Mouse (Mus musculus): Measurements from ENCODE around the gene Ier5l. TPM values are rescaled to one million over a fixed set of nuclear protein-coding genes. Genes with fewer than 3 reads are reported as not detected.
A peak's percentile ranks its signal among the peaks of the same experiment; 100 is the strongest.

Ier5l gene
- polyA plus RNA-seq, 1 experiment from 2014 or later = 2.8 TPM

GRCm38 (mm10) chr2:30472731-30473351 is 1.2 kb downstream of the Ier5l start:
- H3K9me3 ChIP-seq (ENCODE audit: control insufficient read depth, low read depth, low read length) = no peaks in the 10 kb centered on the region
- peak overlapping the region; percentile 99 for H3K9ac ChIP-seq (replicated peaks; ENCODE audit: low read depth, low read length)
- no peaks in the 10 kb centered on the region for H3K27me3 ChIP-seq (ENCODE audit: control insufficient read depth, insufficient read depth, low read length)
- 0% methylated on average over 60 of the region's 60 CpGs for WGBS
- H3K4me2 ChIP-seq (replicated peaks; ENCODE audit: low read depth, low read length) = peak overlapping the region; percentile 98
- peak overlapping the region; percentile 98 for H3K4me3 ChIP-seq (ENCODE audit: low read depth, low read length)
- ATAC-seq (ENCODE audit: insufficient number of reproducible peaks, insufficient read depth, low FRiP score, low read depth) = no peak
- peak overlapping the region; percentile 97 for H3K27ac ChIP-seq (ENCODE audit: low read length)
- H3K36me3 ChIP-seq (ENCODE audit: control insufficient read depth, insufficient read depth, low read length) = no peaks in the 10 kb centered on the region
- peaks cover 17% of the 10 kb centered on the region for H3K4me1 ChIP-seq (ENCODE audit: control insufficient read depth, insufficient read depth, low read length)

GRCm38 (mm10) chr2:30471795-30472720 is 2.0 kb downstream of the Ier5l start:
- Histone ChIP-seq H3K27me3 (ENCODE audit: control insufficient read depth, insufficient read depth, low read length) (no peaks in the 10 kb centered on the region), H3K9me3 (ENCODE audit: control insufficient read depth, low read depth, low read length) (no peaks in the 10 kb centered on the region), H3K4me2 (replicated peaks; ENCODE audit: low read depth, low read length) (peak overlapping the region; percentile 98), H3K27ac (ENCODE audit: low read length) (peak overlapping the region; percentile 97), H3K4me3 (ENCODE audit: low read depth, low read length) (peak overlapping the region; percentile 98), H3K4me1 (ENCODE audit: control insufficient read depth, insufficient read depth, low read length) (peaks cover 20% of the 10 kb centered on the region), H3K36me3 (ENCODE audit: control insufficient read depth, insufficient read depth, low read length) (no peaks in the 10 kb centered on the region), H3K9ac (replicated peaks; ENCODE audit: low read depth, low read length) (peak overlapping the region; percentile 99)
- WGBS = under 1% methylated on average over 45 of the region's 51 CpGs
- peak; percentile 64 for ATAC-seq (ENCODE audit: insufficient number of reproducible peaks, insufficient read depth, low FRiP score, low read depth)

GRCm38 (mm10) chr2:30471051-30471450 is 3.0 kb downstream of the Ier5l start:
- Histone ChIP-seq H3K4me2 (replicated peaks; ENCODE audit: low read depth, low read length) (peak overlapping the region; percentile 98), H3K36me3 (ENCODE audit: control insufficient read depth, insufficient read depth, low read length) (no peaks in the 10 kb centered on the region), H3K4me1 (ENCODE audit: control insufficient read depth, insufficient read depth, low read length) (peaks cover 23% of the 10 kb centered on the region), H3K27me3 (ENCODE audit: control insufficient read depth, insufficient read depth, low read length) (no peaks in the 10 kb centered on the region), H3K27ac (ENCODE audit: low read length) (peak overlapping the region; percentile 97; the same call in 1 of the 2 replicates), H3K4me3 (ENCODE audit: low read depth, low read length) (peak overlapping the region; percentile 98; the same call in 1 of the 2 replicates), H3K9ac (replicated peaks; ENCODE audit: low read depth, low read length) (peak overlapping the region; percentile 28; the same call in 1 of the 2 replicates), H3K9me3 (ENCODE audit: control insufficient read depth, low read depth, low read length) (no peaks in the 10 kb centered on the region)
- no peak for ATAC-seq (ENCODE audit: insufficient number of reproducible peaks, insufficient read depth, low FRiP score, low read depth)
- WGBS = 9% methylated on average over 8 of the region's 8 CpGs

- H3K4me3 ChIP-seq (ENCODE audit: low read depth, low read length) = peak overlapping the region; percentile 47
These were observed 3.7 kb downstream of the Ier5l start for GRCm38 (mm10) chr2:30470143-30470946.

GRCm38 (mm10) chr2:30469796-30470142 is 4.2 kb downstream of the Ier5l start:
- WGBS = under 1% methylated on average over 19 of the region's 19 CpGs
- no peaks in the 10 kb centered on the region for H3K9me3 ChIP-seq (ENCODE audit: control insufficient read depth, low read depth, low read length)
- H3K27me3 ChIP-seq (ENCODE audit: control insufficient read depth, insufficient read depth, low read length) = no peaks in the 10 kb centered on the region
- H3K4me1 ChIP-seq (ENCODE audit: control insufficient read depth, insufficient read depth, low read length) = peaks cover 22% of the 10 kb centered on the region
- peak; percentile 8; the same call in 1 of the 2 replicates for ATAC-seq (ENCODE audit: insufficient number of reproducible peaks, insufficient read depth, low FRiP score, low read depth)
- H3K9ac ChIP-seq (replicated peaks; ENCODE audit: low read depth, low read length) = peak overlapping the region; percentile 76
- H3K4me3 ChIP-seq (ENCODE audit: low read depth, low read length) = peak overlapping the region; percentile 47
- H3K27ac ChIP-seq (ENCODE audit: low read length) = peak overlapping the region; percentile 97; the same call in 1 of the 2 replicates
- peak overlapping the region; percentile 98 for H3K4me2 ChIP-seq (replicated peaks; ENCODE audit: low read depth, low read length)
- H3K36me3 ChIP-seq (ENCODE audit: control insufficient read depth, insufficient read depth, low read length) = no peaks in the 10 kb centered on the region

More at GRCm38 (mm10) chr2:30470143-30470946, 3.7 kb downstream of the Ier5l start:
- Histone ChIP-seq H3K9ac (replicated peaks; ENCODE audit: low read depth, low read length) (peak overlapping the region; percentile 76), H3K27ac (ENCODE audit: low read length) (peak overlapping the region; percentile 97), H3K27me3 (ENCODE audit: control insufficient read depth, insufficient read depth, low read length) (no peaks in the 10 kb centered on the region), H3K4me1 (ENCODE audit: control insufficient read depth, insufficient read depth, low read length) (peaks cover 23% of the 10 kb centered on the region), H3K4me2 (replicated peaks; ENCODE audit: low read depth, low read length) (peak overlapping the region; percentile 98), H3K9me3 (ENCODE audit: control insufficient read depth, low read depth, low read length) (no peaks in the 10 kb centered on the region), H3K36me3 (ENCODE audit: control insufficient read depth, insufficient read depth, low read length) (no peaks in the 10 kb centered on the region)
- WGBS = under 1% methylated on average over 46 of the region's 46 CpGs
- ATAC-seq (ENCODE audit: insufficient number of reproducible peaks, insufficient read depth, low FRiP score, low read depth) = 0 out of 2 replicates have a peak, but pooled peaks have one; percentile 5

- Histone ChIP-seq H3K4me2 (replicated peaks; ENCODE audit: low read depth, low read length) (peak overlapping the region; percentile 98), H3K4me3 (ENCODE audit: low read depth, low read length) (0 out of 2 replicates have a peak overlapping the region, but pooled peaks have one; percentile 47), H3K9me3 (ENCODE audit: control insufficient read depth, low read depth, low read length) (no peaks in the 10 kb centered on the region), H3K4me1 (ENCODE audit: control insufficient read depth, insufficient read depth, low read length) (peaks cover 20% of the 10 kb centered on the region), H3K9ac (replicated peaks; ENCODE audit: low read depth, low read length) (no peak overlapping the region; the same call in 1 of the 2 replicates), H3K27me3 (ENCODE audit: control insufficient read depth, insufficient read depth, low read length) (no peaks in the 10 kb centered on the region), H3K36me3 (ENCODE audit: control insufficient read depth, insufficient read depth, low read length) (no peaks in the 10 kb centered on the region), H3K27ac (ENCODE audit: low read length) (no peak overlapping the region)
- no peak for ATAC-seq (ENCODE audit: insufficient number of reproducible peaks, insufficient read depth, low FRiP score, low read depth)
- WGBS = 60% methylated on average over 6 of the region's 6 CpGs
These were observed 5.0 kb downstream of the Ier5l start for GRCm38 (mm10) chr2:30469009-30469408.

GRCm38 (mm10) chr2:30466787-30467186 is 7.2 kb downstream of the Ier5l start:
- H3K4me2 ChIP-seq (replicated peaks; ENCODE audit: low read depth, low read length) = no peak overlapping the region
- no peaks in the 10 kb centered on the region for H3K27me3 ChIP-seq (ENCODE audit: control insufficient read depth, insufficient read depth, low read length)
- H3K9ac ChIP-seq (replicated peaks; ENCODE audit: low read depth, low read length) = no peak overlapping the region
- H3K9me3 ChIP-seq (ENCODE audit: control insufficient read depth, low read depth, low read length) = no peaks in the 10 kb centered on the region
- WGBS = 51% methylated on average over 4 of the region's 4 CpGs
- H3K4me1 ChIP-seq (ENCODE audit: control insufficient read depth, insufficient read depth, low read length) = peaks cover 32% of the 10 kb centered on the region
- H3K36me3 ChIP-seq (ENCODE audit: control insufficient read depth, insufficient read depth, low read length) = no peaks in the 10 kb centered on the region
- H3K4me3 ChIP-seq (ENCODE audit: low read depth, low read length) = no peak overlapping the region
- no peak for ATAC-seq (ENCODE audit: insufficient number of reproducible peaks, insufficient read depth, low FRiP score, low read depth)
- H3K27ac ChIP-seq (ENCODE audit: low read length) = no peak overlapping the region

GRCm38 (mm10) chr2:30464411-30464810 is 9.6 kb downstream of the Ier5l start:
- Histone ChIP-seq H3K9ac (replicated peaks; ENCODE audit: low read depth, low read length) (no peak overlapping the region), H3K4me3 (ENCODE audit: low read depth, low read length) (peak overlapping the region; percentile 22; the same call in 1 of the 2 replicates), H3K27ac (ENCODE audit: low read length) (peak overlapping the region; percentile 93), H3K27me3 (ENCODE audit: control insufficient read depth, insufficient read depth, low read length) (no peaks in the 10 kb centered on the region), H3K4me2 (replicated peaks; ENCODE audit: low read depth, low read length) (peak overlapping the region; percentile 50), H3K4me1 (ENCODE audit: control insufficient read depth, insufficient read depth, low read length) (peaks cover 25% of the 10 kb centered on the region; the same call in 1 of the 2 replicates), H3K9me3 (ENCODE audit: control insufficient read depth, low read depth, low read length) (no peaks in the 10 kb centered on the region), H3K36me3 (ENCODE audit: control insufficient read depth, insufficient read depth, low read length) (no peaks in the 10 kb centered on the region)
- 50% methylated on average over 5 of the region's 5 CpGs for WGBS
- ATAC-seq (ENCODE audit: insufficient number of reproducible peaks, insufficient read depth, low FRiP score, low read depth) = no peak
